Mouse (Mus musculus) forebrain, embryonic 14.5 days (tissue): Measurements from ENCODE around the gene Pah. TPM values are rescaled to one million over a fixed set of nuclear protein-coding genes. Genes with fewer than 3 reads are reported as not detected.
A peak's percentile ranks its signal among the peaks of the same experiment; 100 is the strongest.

Source experiments
- ATAC-seq: fragments of 200-750 bp; cut with Nextera tagmentation; 2 replicates; pipeline ENCODE4 v1.8.0; 2017; ENCODE audit warnings: mild to moderate bottlenecking, moderate library complexity
- DNase-seq: peaks from one replicate; pipeline ENCODE4 v3.0.0-alpha.2; 2015; ENCODE audit warnings: low spot score
- H3K27ac ChIP-seq: fragments of 300-500 bp; sonication (generic); 2 replicates; pipeline ENCODE4 v1.5.1; 2014; ENCODE audit warnings: low read depth, mild to moderate bottlenecking, control low read depth, low read length, moderate library complexity
- H3K27me3 ChIP-seq: fragments of 300-500 bp; sonication (generic); replicated peaks from 2 replicates; pipeline ENCODE4 v1.6.1; 2014; ENCODE audit warnings: low read length, control low read depth, mixed read lengths; ENCODE audit not compliant: control insufficient read depth, insufficient read depth
- H3K36me3 ChIP-seq: fragments of 300-500 bp; sonication (generic); 2 replicates; pipeline ENCODE4 v1.6.1; 2014; ENCODE audit warnings: low read length, control low read depth; ENCODE audit not compliant: control insufficient read depth, insufficient read depth
- H3K4me1 ChIP-seq: fragments of 300-500 bp; sonication (generic); 2 replicates; pipeline ENCODE4 v1.6.1; 2014; ENCODE audit warnings: antibody characterized with exemption, low read length, control low read depth; ENCODE audit not compliant: control insufficient read depth, insufficient read depth
- H3K4me2 ChIP-seq: fragments of 300-500 bp; sonication (generic); 2 replicates; pipeline ENCODE4 v1.6.1; 2014; ENCODE audit warnings: mild to moderate bottlenecking, control low read depth, low read length
- H3K4me3 ChIP-seq: fragments of 300-500 bp; sonication (generic); 2 replicates; pipeline ENCODE4 v1.5.1; 2014; ENCODE audit warnings: low read depth, low read length, control low read depth
- H3K9ac ChIP-seq: fragments of 300-500 bp; sonication (generic); 2 replicates; pipeline ENCODE4 v1.6.1; 2014; ENCODE audit warnings: mild to moderate bottlenecking, low read length, control low read depth, moderate library complexity
- H3K9me3 ChIP-seq: fragments of 300-500 bp; sonication (generic); replicated peaks from 2 replicates; pipeline ENCODE4 v1.6.1; 2016; ENCODE audit warnings: low read length, control low read depth, mixed read lengths; ENCODE audit not compliant: control insufficient read depth
- WGBS: fragments of 180-500 bp; shearing (Covaris S2); extraction: QIAGEN DNeasy Blood & Tissue Kit; methylation state at CpG from one replicate; pipeline ENCODE4 v1.1.7; 2014; 5-methylcytosine and 5-hydroxymethylcytosine counted together
- polyA plus RNA-seq: library from polyadenylated mRNA; unstranded; fragments of >200 nt; fragmentation: Nextera tagmentation; extraction: Ambion mirVana; gene quantifications from 2 replicates; pipeline ENCODE4 v1.2.1, GENCODE M21; 2014

Pah gene
- polyA plus RNA-seq, 1 experiment from 2014 or later, result not detected

GRCm38 (mm10) chr10:87497056-87497455, 24.5 kb upstream of the Pah start:
- Histone ChIP-seq H3K4me3 (no peak overlapping the region), H3K36me3 (no peaks in the 10 kb centered on the region), H3K4me1 (peaks cover 23% of the 10 kb centered on the region), H3K27me3 (no peaks in the 10 kb centered on the region; the same call in 1 of the 2 replicates), H3K4me2 (no peak overlapping the region), H3K27ac (no peak overlapping the region), H3K9ac (no peak overlapping the region), H3K9me3 (peaks cover 3% of the 10 kb centered on the region; the same call in 1 of the 2 replicates)
- DNase-seq, result no peak
- 97% methylated on average over 2 of the region's 2 CpGs for WGBS
- ATAC-seq, result no peak

GRCm38 (mm10) chr10:87500926-87501658, 20.5 kb upstream of the Pah start:
- no peaks in the 10 kb centered on the region for H3K36me3 ChIP-seq
- H3K9ac ChIP-seq, result peak overlapping the region; percentile 42; the same call in 1 of the 2 replicates
- H3K4me2 ChIP-seq, result peak overlapping the region; percentile 53
- DNase-seq (peak; percentile 78), ATAC-seq (peak; percentile 51)
- H3K9me3 ChIP-seq, result peaks cover 3% of the 10 kb centered on the region; the same call in 1 of the 2 replicates
- no peaks in the 10 kb centered on the region for H3K27me3 ChIP-seq
- H3K4me3 ChIP-seq, result peak overlapping the region; percentile 19
- 1% methylated on average over 20 of the region's 20 CpGs for WGBS
- peaks cover 12% of the 10 kb centered on the region for H3K4me1 ChIP-seq
- H3K27ac ChIP-seq, result peak overlapping the region; percentile 35; the same call in 1 of the 2 replicates

- Histone ChIP-seq H3K4me1 (peaks cover 12% of the 10 kb centered on the region), H3K9me3 (peaks cover 3% of the 10 kb centered on the region; the same call in 1 of the 2 replicates), H3K27ac (peak overlapping the region; percentile 35; the same call in 1 of the 2 replicates), H3K36me3 (no peaks in the 10 kb centered on the region), H3K9ac (peak overlapping the region; percentile 42; the same call in 1 of the 2 replicates), H3K27me3 (no peaks in the 10 kb centered on the region), H3K4me3 (peak overlapping the region; percentile 19; the same call in 1 of the 2 replicates), H3K4me2 (peak overlapping the region; percentile 53)
- ATAC-seq (peak; percentile 70), DNase-seq (peak; percentile 47)
- WGBS, result 2% methylated on average over 7 of the region's 7 CpGs
Observed at GRCm38 (mm10) chr10:87501659-87502042, 19.9 kb upstream of the Pah start.

GRCm38 (mm10) chr10:87502283-87502682, 19.3 kb upstream of the Pah start:
- no peaks in the 10 kb centered on the region for H3K27me3 ChIP-seq
- H3K9me3 ChIP-seq, result peaks cover 3% of the 10 kb centered on the region; the same call in 1 of the 2 replicates
- peak; percentile 54 for DNase-seq
- no peak overlapping the region; the same call in 1 of the 2 replicates for H3K27ac ChIP-seq
- H3K36me3 ChIP-seq, result no peaks in the 10 kb centered on the region
- H3K4me1 ChIP-seq, result peaks cover 12% of the 10 kb centered on the region
- WGBS, result 14% methylated on average over 5 of the region's 5 CpGs
- ATAC-seq, result peak; percentile 43
- no peak overlapping the region for H3K4me3 ChIP-seq
- H3K9ac ChIP-seq, result no peak overlapping the region
- no peak overlapping the region for H3K4me2 ChIP-seq

GRCm38 (mm10) chr10:87503946-87504345, 17.6 kb upstream of the Pah start:
- no peaks in the 10 kb centered on the region for H3K9me3 ChIP-seq
- H3K36me3 ChIP-seq, result no peaks in the 10 kb centered on the region
- H3K9ac ChIP-seq, result no peak overlapping the region
- H3K4me3 ChIP-seq, result no peak overlapping the region
- no peaks in the 10 kb centered on the region for H3K27me3 ChIP-seq
- no peak overlapping the region for H3K27ac ChIP-seq
- DNase-seq (peak; percentile 88), ATAC-seq (peak; percentile 40; the same call in 1 of the 2 replicates)
- 1% methylated on average over 10 of the region's 10 CpGs for WGBS
- no peak overlapping the region for H3K4me2 ChIP-seq
- H3K4me1 ChIP-seq, result peaks cover 12% of the 10 kb centered on the region

GRCm38 (mm10) chr10:87508581-87508980, 13.0 kb upstream of the Pah start:
- no peak overlapping the region for H3K4me3 ChIP-seq
- no peaks in the 10 kb centered on the region for H3K36me3 ChIP-seq
- H3K9me3 ChIP-seq, result no peaks in the 10 kb centered on the region
- DNase-seq, result no peak
- no peak overlapping the region for H3K9ac ChIP-seq
- H3K4me2 ChIP-seq, result no peak overlapping the region
- WGBS, result 92% methylated on average over 4 of the region's 4 CpGs
- no peak for ATAC-seq
- no peaks in the 10 kb centered on the region for H3K27me3 ChIP-seq
- no peak overlapping the region for H3K27ac ChIP-seq
- H3K4me1 ChIP-seq, result no peaks in the 10 kb centered on the region

GRCm38 (mm10) chr10:87513052-87513451, 8.5 kb upstream of the Pah start:
- Histone ChIP-seq H3K9me3 (no peaks in the 10 kb centered on the region), H3K4me2 (no peak overlapping the region), H3K27ac (no peak overlapping the region), H3K4me1 (no peaks in the 10 kb centered on the region), H3K27me3 (no peaks in the 10 kb centered on the region), H3K4me3 (no peak overlapping the region), H3K36me3 (no peaks in the 10 kb centered on the region), H3K9ac (no peak overlapping the region)
- ATAC-seq (no peak), DNase-seq (no peak)

GRCm38 (mm10) chr10:87518585-87518984, 3.0 kb upstream of the Pah start:
- no peak overlapping the region for H3K4me2 ChIP-seq
- ATAC-seq (no peak), DNase-seq (no peak)
- H3K4me3 ChIP-seq, result no peak overlapping the region
- H3K27me3 ChIP-seq, result no peaks in the 10 kb centered on the region
- no peaks in the 10 kb centered on the region for H3K36me3 ChIP-seq
- H3K9me3 ChIP-seq, result no peaks in the 10 kb centered on the region
- H3K27ac ChIP-seq, result no peak overlapping the region
- H3K4me1 ChIP-seq, result no peaks in the 10 kb centered on the region
- no peak overlapping the region for H3K9ac ChIP-seq
- 89% methylated on average over 2 of the region's 2 CpGs for WGBS

GRCm38 (mm10) chr10:87520401-87521116, 1.0 kb upstream of the Pah start:
- Histone ChIP-seq H3K36me3 (no peaks in the 10 kb centered on the region), H3K9me3 (no peaks in the 10 kb centered on the region), H3K9ac (no peak overlapping the region), H3K4me3 (no peak overlapping the region), H3K4me1 (no peaks in the 10 kb centered on the region), H3K27ac (no peak overlapping the region), H3K27me3 (no peaks in the 10 kb centered on the region), H3K4me2 (no peak overlapping the region)
- DNase-seq, result no peak
- ATAC-seq, result no peak
- WGBS, result 77% methylated on average over 4 of the region's 4 CpGs
